Mouse (Mus musculus): ENCODE measurements at regions not wholly inside any gene's neighbourhood (a gene's known extent, or its start where the extent isn't known, plus 50 kb on each side); places are given as distances from the start of the nearest gene placed in this dataset.

GRCm38 (mm10) chr14:25225214-25225613 is 233.8 kb upstream of the Zmiz1 start:
- peaks cover 42% of the 10 kb centered on the region for H3K4me1 ChIP-seq (ENCODE audit: insufficient read depth)
- ATAC-seq (ENCODE audit: insufficient read depth) = no peak
- 0 out of 2 replicates have a peak overlapping the region, but pooled peaks have one; percentile 48 for H3K4me2 ChIP-seq
- no peak overlapping the region for H3K4me3 ChIP-seq (ENCODE audit: low read depth, low read length)
- H3K27me3 ChIP-seq (ENCODE audit: insufficient read depth, low read length) = no peaks in the 10 kb centered on the region
- H3K36me3 ChIP-seq (ENCODE audit: insufficient read depth) = no peaks in the 10 kb centered on the region
- no peak for TF ChIP-seq CTCF (IDR thresholded peaks at IDR 0.05; ENCODE audit: low read depth)
- no peaks in the 10 kb centered on the region for H3K9me3 ChIP-seq (ENCODE audit: low read depth, low read length)
- H3K27ac ChIP-seq (ENCODE audit: low read depth) = peak overlapping the region; percentile 88
- no peak overlapping the region for H3K9ac ChIP-seq
- WGBS = 34% methylated on average over 3 of the region's 3 CpGs
- DNase-seq = peak; percentile 56

- Histone ChIP-seq H3K4me2 (peak overlapping the region; percentile 48), H3K36me3 (ENCODE audit: insufficient read depth) (no peaks in the 10 kb centered on the region), H3K27me3 (ENCODE audit: insufficient read depth, low read length) (no peaks in the 10 kb centered on the region), H3K9me3 (ENCODE audit: low read depth, low read length) (no peaks in the 10 kb centered on the region), H3K9ac (peak overlapping the region; percentile 9; the same call in 1 of the 2 replicates), H3K4me3 (ENCODE audit: low read depth, low read length) (peak overlapping the region; percentile 8; the same call in 1 of the 2 replicates), H3K4me1 (ENCODE audit: insufficient read depth) (peaks cover 42% of the 10 kb centered on the region), H3K27ac (ENCODE audit: low read depth) (peak overlapping the region; percentile 88)
- TF ChIP-seq CTCF (IDR thresholded peaks at IDR 0.05; ENCODE audit: low read depth) = no peak
- DNase-seq (peak; percentile 94), ATAC-seq (ENCODE audit: insufficient read depth) (peak; percentile 92)
- WGBS = 5% methylated on average over 11 of the region's 11 CpGs
Observed at GRCm38 (mm10) chr14:25226155-25226839, 232.7 kb upstream of the Zmiz1 start.

- Histone ChIP-seq H3K27me3 (ENCODE audit: insufficient read depth, low read length) (no peaks in the 10 kb centered on the region), H3K9me3 (ENCODE audit: low read depth, low read length) (no peaks in the 10 kb centered on the region), H3K4me3 (ENCODE audit: low read depth, low read length) (no peak overlapping the region), H3K9ac (no peak overlapping the region), H3K27ac (ENCODE audit: low read depth) (peak overlapping the region; percentile 88), H3K36me3 (ENCODE audit: insufficient read depth) (no peaks in the 10 kb centered on the region), H3K4me2 (peak overlapping the region; percentile 48), H3K4me1 (ENCODE audit: insufficient read depth) (peaks cover 44% of the 10 kb centered on the region)
- ATAC-seq (ENCODE audit: insufficient read depth) = peak; percentile 22
- WGBS = 31% methylated on average over 7 of the region's 7 CpGs
- peak; percentile 56 for DNase-seq
- no peak for TF ChIP-seq CTCF (IDR thresholded peaks at IDR 0.05; ENCODE audit: low read depth)
Observed at GRCm38 (mm10) chr14:25226840-25227506, 232.0 kb upstream of the Zmiz1 start.

GRCm38 (mm10) chr14:25228321-25229047 is 230.5 kb upstream of the Zmiz1 start:
- no peak for ATAC-seq (ENCODE audit: insufficient read depth)
- Histone ChIP-seq H3K9me3 (ENCODE audit: low read depth, low read length) (no peaks in the 10 kb centered on the region), H3K4me3 (ENCODE audit: low read depth, low read length) (no peak overlapping the region), H3K4me1 (ENCODE audit: insufficient read depth) (peaks cover 42% of the 10 kb centered on the region), H3K27ac (ENCODE audit: low read depth) (peak overlapping the region; percentile 65; the same call in 1 of the 2 replicates), H3K27me3 (ENCODE audit: insufficient read depth, low read length) (no peaks in the 10 kb centered on the region), H3K4me2 (no peak overlapping the region), H3K9ac (no peak overlapping the region), H3K36me3 (ENCODE audit: insufficient read depth) (no peaks in the 10 kb centered on the region)
- peak; percentile 59 for DNase-seq
- no peak for TF ChIP-seq CTCF (IDR thresholded peaks at IDR 0.05; ENCODE audit: low read depth)
- WGBS = 72% methylated on average over 13 of the region's 13 CpGs

- Histone ChIP-seq H3K36me3 (ENCODE audit: insufficient read depth) (no peaks in the 10 kb centered on the region), H3K9me3 (ENCODE audit: low read depth, low read length) (no peaks in the 10 kb centered on the region), H3K27me3 (ENCODE audit: insufficient read depth, low read length) (no peaks in the 10 kb centered on the region), H3K9ac (no peak overlapping the region), H3K4me3 (ENCODE audit: low read depth, low read length) (no peak overlapping the region), H3K4me1 (ENCODE audit: insufficient read depth) (peaks cover 45% of the 10 kb centered on the region), H3K27ac (ENCODE audit: low read depth) (peak overlapping the region; percentile 65), H3K4me2 (no peak overlapping the region)
- no peak for TF ChIP-seq CTCF (IDR thresholded peaks at IDR 0.05; ENCODE audit: low read depth)
- no peak for ATAC-seq (ENCODE audit: insufficient read depth)
- WGBS = 14% methylated on average over 6 of the region's 6 CpGs
- DNase-seq = peak; percentile 75
Observed at GRCm38 (mm10) chr14:25229569-25229968, 229.4 kb upstream of the Zmiz1 start.

GRCm38 (mm10) chr14:25231881-25232280 is 227.1 kb upstream of the Zmiz1 start:
- H3K9ac ChIP-seq = no peak overlapping the region
- peak overlapping the region; percentile 19; the same call in 1 of the 2 replicates for H3K27ac ChIP-seq (ENCODE audit: low read depth)
- H3K9me3 ChIP-seq (ENCODE audit: low read depth, low read length) = no peaks in the 10 kb centered on the region
- H3K4me2 ChIP-seq = no peak overlapping the region
- ATAC-seq (ENCODE audit: insufficient read depth) = peak; percentile 88
- H3K4me3 ChIP-seq (ENCODE audit: low read depth, low read length) = no peak overlapping the region
- DNase-seq = peak; percentile 85
- no peaks in the 10 kb centered on the region for H3K27me3 ChIP-seq (ENCODE audit: insufficient read depth, low read length)
- TF ChIP-seq CTCF (IDR thresholded peaks at IDR 0.05; ENCODE audit: low read depth) = no peak
- peaks cover 30% of the 10 kb centered on the region for H3K4me1 ChIP-seq (ENCODE audit: insufficient read depth)
- 62% methylated on average over 1 of the region's 1 CpGs for WGBS
- H3K36me3 ChIP-seq (ENCODE audit: insufficient read depth) = no peaks in the 10 kb centered on the region

Measured in lung, embryonic 14.5 days (tissue).